Comparison of ENCODE assay signal across 8 mouse cellular contexts in genomic region chr7:98071620-98072019, GRCm38 (mm10). TPM values are rescaled to one million over a fixed set of nuclear protein-coding genes. Genes with fewer than 3 reads are reported as not detected.
A peak's percentile ranks its signal among the peaks of the same experiment; 100 is the strongest.
DNase-seq lines count a peak whose midpoint lies in the region; ATAC-seq and TF ChIP-seq lines count a peak whose summit lies in the region.

No protein-coding gene starts in this region.

- H3K27ac ChIP-seq in forebrain, embryonic 11.5 days (ENCODE audit: low read depth, low read length), result no peak overlapping the region
- no peak overlapping the region for H3K27ac ChIP-seq in layer of hippocampus, adult 2 months
- H3K27ac ChIP-seq in lung, embryonic 14.5 days (ENCODE audit: low read depth), result no peak overlapping the region

- DNase-seq in brain, embryonic 18.5 days (ENCODE audit: low read depth, low spot score), result peak; percentile 22
- peak; percentile 90 for DNase-seq in forebrain, embryonic 11.5 days (ENCODE audit: low spot score)
- DNase-seq in layer of hippocampus, adult 2 months (ENCODE audit: low spot score in 2 of 2), result peak; percentile 64 to 87
- peak; percentile 94 for DNase-seq in lung, embryonic 14.5 days
- peak; percentile 86 for DNase-seq in ovary, postnatal 14 days (ENCODE audit: low spot score)
- DNase-seq in thymus, postnatal 14 days, result peak; percentile 87

- no peak overlapping the region for H3K4me2 ChIP-seq in forebrain, embryonic 11.5 days (ENCODE audit: low read depth, low read length, severe bottlenecking)
- no peak overlapping the region for H3K4me2 ChIP-seq in lung, embryonic 14.5 days

- no peaks in the 10 kb centered on the region for H3K9me3 ChIP-seq in E14TG2a.4 (ENCODE audit: low read length)
- H3K9me3 ChIP-seq in forebrain, embryonic 11.5 days (ENCODE audit: control insufficient read depth, low read length), result no peaks in the 10 kb centered on the region
- no peaks in the 10 kb centered on the region for H3K9me3 ChIP-seq in lung, embryonic 14.5 days (ENCODE audit: low read depth, low read length)

- peak; percentile 65; the same call in 1 of the 2 replicates for ATAC-seq in forebrain, embryonic 11.5 days (replicated peaks; ENCODE audit: low FRiP score)
- ATAC-seq in hematopoietic stem cell, adult 5-6 weeks (replicated peaks in 1 of 2; ENCODE audit: insufficient read depth in 1 of 2, low FRiP score in 2 of 2, low TSS enrichment in 1 of 2, low read depth in 1 of 2, poor library complexity in 2 of 2, severe bottlenecking in 2 of 2), result peak; percentile 79
- peak; percentile 53; the same call in 1 of the 2 replicates for ATAC-seq in lung, embryonic 14.5 days (ENCODE audit: insufficient read depth)

- 45% methylated on average over 5 of the region's 5 CpGs for WGBS in forebrain, embryonic 11.5 days
- WGBS in lung, embryonic 14.5 days, result 24% methylated on average over 5 of the region's 5 CpGs

- no peaks in the 10 kb centered on the region for H3K36me3 ChIP-seq in E14TG2a.4 (ENCODE audit: insufficient read depth, low read length)
- H3K36me3 ChIP-seq in forebrain, embryonic 11.5 days (ENCODE audit: control insufficient read depth, insufficient read depth, low read length), result no peaks in the 10 kb centered on the region
- no peaks in the 10 kb centered on the region for H3K36me3 ChIP-seq in lung, embryonic 14.5 days (ENCODE audit: insufficient read depth)

- H3K4me3 ChIP-seq in E14TG2a.4 (replicated peaks; ENCODE audit: low read length), result no peak overlapping the region
- H3K4me3 ChIP-seq in forebrain, embryonic 11.5 days (ENCODE audit: low read depth, low read length), result no peak overlapping the region
- H3K4me3 ChIP-seq in layer of hippocampus, adult 2 months, result no peak overlapping the region
- no peak overlapping the region for H3K4me3 ChIP-seq in lung, embryonic 14.5 days (ENCODE audit: low read depth, low read length)

- H3K4me1 ChIP-seq in E14TG2a.4 (replicated peaks; ENCODE audit: low read depth, low read length), result no peaks in the 10 kb centered on the region
- H3K4me1 ChIP-seq in forebrain, embryonic 11.5 days (replicated peaks; ENCODE audit: control insufficient read depth, insufficient read depth, low read length), result no peaks in the 10 kb centered on the region
- no peaks in the 10 kb centered on the region for H3K4me1 ChIP-seq in lung, embryonic 14.5 days (ENCODE audit: insufficient read depth)

- peak; percentile 97 for TF ChIP-seq CTCF in E14TG2a.4 (conservative IDR thresholded peaks at IDR 0.05; ENCODE audit: low read length)
- peak; percentile 97 for TF ChIP-seq CTCF in layer of hippocampus, adult 2 months (conservative IDR thresholded peaks at IDR 0.05)
- peak; percentile 99 for TF ChIP-seq CTCF in lung, embryonic 14.5 days (IDR thresholded peaks at IDR 0.05; ENCODE audit: low read depth)

- H3K27me3 ChIP-seq in E14TG2a.4 (ENCODE audit: insufficient read depth, low read length), result peaks cover 21% of the 10 kb centered on the region
- no peaks in the 10 kb centered on the region for H3K27me3 ChIP-seq in forebrain, embryonic 11.5 days (ENCODE audit: control insufficient read depth, insufficient read depth, low read length)
- no peaks in the 10 kb centered on the region for H3K27me3 ChIP-seq in lung, embryonic 14.5 days (ENCODE audit: insufficient read depth, low read length)

- H3K9ac ChIP-seq in forebrain, embryonic 11.5 days (ENCODE audit: low read length), result no peak overlapping the region
- H3K9ac ChIP-seq in lung, embryonic 14.5 days, result no peak overlapping the region

RNA-seq across cellular contexts. Expression of gene Myo7a, which starts 47.7 kb away (rescaled TPM):
- polyA plus RNA-seq in forebrain, embryonic 11.5 days (2014; fragmentation: Nextera tagmentation; extraction: Ambion mirVana), result 18.1 and 19.1 TPM in 2 replicates
- total RNA-seq in hematopoietic stem cell, adult 5-6 weeks (2017), result 7.3 and 7.5 TPM in 2 replicates
- 10 to 100 TPM; 10.5 to 10.8 TPM for total RNA-seq in layer of hippocampus, adult 2 months (2021)
- polyA plus RNA-seq in lung, embryonic 14.5 days (2014; fragmentation: Nextera tagmentation; extraction: Ambion mirVana), result 15.0 and 15.3 TPM in 2 replicates

Comparison
In these comparisons a context has a peak if more than half of its experiments do, and no peak if none do; other contexts are left out.
1. DNase-seq: peak in every context shown above with its lines; median percentile 94 in lung, embryonic 14.5 days; 90 in forebrain, embryonic 11.5 days; 87 in thymus, postnatal 14 days; 86 in ovary, postnatal 14 days; 76 in layer of hippocampus, adult 2 months; 22 in brain, embryonic 18.5 days.